Comparison of ENCODE assay signal across 9 mouse cellular contexts in the genomic region with DNA sequence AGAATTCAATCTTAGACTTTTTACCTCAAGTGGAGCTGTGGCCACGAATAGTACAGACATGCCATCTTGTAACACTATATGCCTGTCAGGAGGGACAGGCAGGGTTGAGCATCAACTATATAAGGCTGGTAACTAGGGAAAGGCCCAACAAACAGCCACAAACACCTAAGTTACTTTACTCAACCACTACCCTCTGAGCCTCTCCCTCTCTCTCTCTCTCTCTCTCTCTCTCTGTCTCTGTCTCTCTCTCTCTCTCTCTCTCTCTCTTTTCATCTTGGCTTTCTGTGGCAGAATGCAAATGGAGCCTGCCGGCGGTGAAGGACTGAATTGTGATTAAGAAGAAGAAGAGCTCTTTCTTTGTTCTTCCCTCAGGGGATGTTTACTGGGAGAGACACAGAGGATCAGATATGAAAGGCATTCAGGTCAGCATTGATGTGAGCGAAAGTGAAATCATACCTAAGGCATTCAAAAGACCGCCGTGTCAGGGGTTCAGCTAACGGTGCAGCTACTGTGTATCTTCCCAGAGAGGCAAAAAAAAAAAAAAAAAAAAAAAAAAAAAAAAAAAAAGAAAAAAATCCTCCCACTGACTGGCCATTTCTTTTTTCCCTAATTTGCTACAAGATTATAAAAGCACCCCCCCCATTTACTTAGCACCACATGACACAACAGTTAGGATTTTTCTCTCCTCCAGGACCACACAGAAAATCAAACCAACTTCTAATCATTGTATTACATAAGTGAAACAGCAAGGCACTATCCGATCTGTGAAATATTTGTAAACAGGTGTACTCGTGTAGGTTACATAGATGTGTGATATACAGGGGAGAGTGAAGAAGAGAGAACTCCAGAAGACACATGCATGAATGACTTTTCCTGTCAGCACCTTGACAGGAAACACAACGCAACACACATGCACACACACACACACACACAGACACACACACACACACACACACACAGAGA. TPM values are rescaled to one million over a fixed set of nuclear protein-coding genes. Genes with fewer than 3 reads are reported as not detected.
A peak's percentile ranks its signal among the peaks of the same experiment; 100 is the strongest.
DNase-seq lines count a peak whose midpoint lies in the region; ATAC-seq lines count a peak whose summit lies in the region.
"Had no signal": no experiment of that assay in that cellular context is flagged by ENCODE, and none has a peak within 500 bp of the region (broad histone marks: within the 10 kb centered on the region; RNA-seq: fewer than 3 reads in every experiment).

No protein-coding gene starts in this region.

- 0 out of 2 replicates have a peak overlapping the region, but pooled peaks have one; percentile 19 for H3K9ac ChIP-seq in kidney, embryonic 16.5 days (replicated peaks; ENCODE audit: low read length)
- H3K9ac ChIP-seq in hindbrain, embryonic 14.5 days = peak overlapping the region; percentile 92
- peak overlapping the region; percentile 64 for H3K9ac ChIP-seq in neural tube, embryonic 13.5 days
- H3K9ac ChIP-seq: limb, embryonic 13.5 days had no signal

- no peaks in the 10 kb centered on the region for H3K9me3 ChIP-seq in kidney, embryonic 16.5 days (ENCODE audit: low read length)
- no peaks in the 10 kb centered on the region for H3K9me3 ChIP-seq in hindbrain, embryonic 14.5 days (ENCODE audit: control insufficient read depth, low read length)
- no peaks in the 10 kb centered on the region for H3K9me3 ChIP-seq in neural tube, embryonic 13.5 days
- H3K9me3 ChIP-seq: limb, embryonic 13.5 days had no signal

- H3K4me2 ChIP-seq in kidney, embryonic 16.5 days (replicated peaks; ENCODE audit: low read depth, low read length) = peak overlapping the region; percentile 1; the same call in 1 of the 2 replicates
- H3K4me2 ChIP-seq in hindbrain, embryonic 14.5 days (replicated peaks) = peak overlapping the region; percentile 74
- H3K4me2 ChIP-seq in neural tube, embryonic 13.5 days = peak overlapping the region; percentile 78
- H3K4me2 ChIP-seq: limb, embryonic 13.5 days had no signal

- peak overlapping the region; percentile 38; the same call in 1 of the 2 replicates for H3K27ac ChIP-seq in kidney, embryonic 16.5 days (ENCODE audit: low read length)
- H3K27ac ChIP-seq in hindbrain, embryonic 14.5 days = peak overlapping the region; percentile 97
- peak overlapping the region; percentile 71 for H3K27ac ChIP-seq in neural tube, embryonic 13.5 days (replicated peaks)
- H3K27ac ChIP-seq: limb, embryonic 13.5 days had no signal

- peaks cover 55% of the 10 kb centered on the region; the same call in 1 of the 2 replicates for H3K4me1 ChIP-seq in kidney, embryonic 16.5 days (ENCODE audit: insufficient read depth, low read length)
- peaks cover 72% of the 10 kb centered on the region for H3K4me1 ChIP-seq in hindbrain, embryonic 14.5 days (replicated peaks; ENCODE audit: control insufficient read depth, insufficient read depth, low read length)
- peaks cover 92% of the 10 kb centered on the region for H3K4me1 ChIP-seq in neural tube, embryonic 13.5 days (replicated peaks)

- no peak overlapping the region for H3K4me3 ChIP-seq in kidney, embryonic 16.5 days (ENCODE audit: low read length)
- 0 out of 2 replicates have a peak overlapping the region, but pooled peaks have one; percentile 6 for H3K4me3 ChIP-seq in hindbrain, embryonic 14.5 days (replicated peaks; ENCODE audit: low read length)
- peak overlapping the region; percentile 16; the same call in 1 of the 2 replicates for H3K4me3 ChIP-seq in neural tube, embryonic 13.5 days
- H3K4me3 ChIP-seq: limb, embryonic 13.5 days had no signal

- no peaks in the 10 kb centered on the region for H3K27me3 ChIP-seq in kidney, embryonic 16.5 days (ENCODE audit: insufficient read depth, low read length)
- no peaks in the 10 kb centered on the region for H3K27me3 ChIP-seq in hindbrain, embryonic 14.5 days (ENCODE audit: control insufficient read depth, insufficient read depth, low read length)
- no peaks in the 10 kb centered on the region for H3K27me3 ChIP-seq in neural tube, embryonic 13.5 days

- 43% methylated on average over 10 of the region's 10 CpGs for WGBS in kidney, embryonic 16.5 days
- 12% methylated on average over 10 of the region's 10 CpGs for WGBS in hindbrain, embryonic 14.5 days
- 18% methylated on average over 10 of the region's 10 CpGs for WGBS in neural tube, embryonic 13.5 days

- no peak for ATAC-seq in kidney, embryonic 16.5 days (ENCODE audit: low FRiP score, low TSS enrichment)
- peak; percentile 41; the same call in 1 of the 2 replicates for ATAC-seq in hindbrain, embryonic 14.5 days (ENCODE audit: low FRiP score)
- no peak for ATAC-seq in neural tube, embryonic 13.5 days (ENCODE audit: low read depth)

- H3K36me3 ChIP-seq in kidney, embryonic 16.5 days (ENCODE audit: insufficient read depth, low read length) = no peaks in the 10 kb centered on the region
- H3K36me3 ChIP-seq in hindbrain, embryonic 14.5 days (replicated peaks; ENCODE audit: control insufficient read depth, insufficient read depth) = no peaks in the 10 kb centered on the region
- H3K36me3 ChIP-seq in neural tube, embryonic 13.5 days = no peaks in the 10 kb centered on the region
- H3K36me3 ChIP-seq: limb, embryonic 13.5 days had no signal

- no peak for DNase-seq in kidney, postnatal 10 days
- peak; percentile 72 for DNase-seq in embryo, embryonic 10.5 days (ENCODE audit: low spot score)
- DNase-seq in hindbrain, embryonic 14.5 days (ENCODE audit: low spot score) = no peak
- DNase-seq in layer of hippocampus, adult 11-12 months (ENCODE audit: low spot score) = no peak
- DNase-seq in adrenal gland, adult 8-10 months = no peak
- no peak for DNase-seq in layer of hippocampus, postnatal 36 days

RNA-seq across cellular contexts. Expression of gene Zeb2, which starts 13.9 kb away (rescaled TPM):
- 49.3 and 57.6 TPM in 2 replicates for polyA plus RNA-seq in kidney, embryonic 16.5 days (2015; fragmentation: Nextera tagmentation; extraction: Ambion mirVana)
- polyA plus RNA-seq in hindbrain, embryonic 14.5 days (2014; fragmentation: Nextera tagmentation; extraction: Ambion mirVana) = 38.8 and 41.9 TPM in 2 replicates
- 48.9 and 55.7 TPM in 2 replicates for polyA plus RNA-seq in neural tube, embryonic 13.5 days (2015; fragmentation: Nextera tagmentation; extraction: Ambion mirVana)
- total RNA-seq in adrenal gland, adult 8-10 months (2022) = 100 to 1,000 TPM; 131 to 156 (median 144) TPM
- total RNA-seq in layer of hippocampus, postnatal 36 days (2021) = 100 to 1,000 TPM; 402 to 403 TPM

Comparison
In these comparisons a context has a peak if more than half of its experiments do, and no peak if none do; other contexts are left out.
1. H3K27ac ChIP-seq: peak in every context shown above with its lines; median percentile 97 in hindbrain, embryonic 14.5 days; 71 in neural tube, embryonic 13.5 days; 38 in kidney, embryonic 16.5 days.
2. H3K4me2 ChIP-seq: peak in every context shown above with its lines; median percentile 78 in neural tube, embryonic 13.5 days; 74 in hindbrain, embryonic 14.5 days; 1 in kidney, embryonic 16.5 days.
3. H3K9ac ChIP-seq: peak in every context shown above with its lines; median percentile 92 in hindbrain, embryonic 14.5 days; 64 in neural tube, embryonic 13.5 days; 19 in kidney, embryonic 16.5 days.